21 mouse cellular contexts compared by ENCODE assay signal in the genomic region with DNA sequence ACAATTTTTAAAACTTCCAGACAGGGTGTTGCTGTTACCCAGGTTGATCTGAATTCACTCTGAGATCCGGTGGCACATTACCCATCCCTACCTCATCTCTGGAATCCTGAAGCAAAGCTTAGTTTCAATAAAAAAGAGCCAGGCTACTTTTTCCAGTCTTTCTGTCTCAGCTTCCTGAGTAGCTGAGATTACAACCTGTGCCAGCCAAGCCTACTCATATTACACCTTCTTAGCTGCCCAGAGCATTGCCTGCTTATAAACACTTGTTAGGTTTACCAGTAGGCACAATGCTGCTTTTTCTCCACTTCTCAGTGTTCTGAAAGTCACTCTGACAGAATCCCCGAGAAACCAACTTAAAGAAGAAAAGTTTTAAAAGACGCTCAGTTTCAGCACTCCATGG. TPM values are rescaled to one million over a fixed set of nuclear protein-coding genes. Genes with fewer than 3 reads are reported as not detected.
A peak's percentile ranks its signal among the peaks of the same experiment; 100 is the strongest.
DNase-seq lines count a peak whose midpoint lies in the region; ATAC-seq and TF ChIP-seq lines count a peak whose summit lies in the region.
"Had no signal": no experiment of that assay in that cellular context is flagged by ENCODE, and none has a peak within 500 bp of the region (broad histone marks: within the 10 kb centered on the region; RNA-seq: fewer than 3 reads in every experiment).

No protein-coding gene starts in this region.

- TF ChIP-seq CTCF in E14TG2a.4 (conservative IDR thresholded peaks at IDR 0.05; ENCODE audit: low read length): no peak

- H3K4me1 ChIP-seq in embryonic facial prominence, embryonic 14.5 days (ENCODE audit: control insufficient read depth, insufficient read depth, low read length): no peaks in the 10 kb centered on the region
- peaks cover 10% of the 10 kb centered on the region; the same call in 1 of the 2 replicates for H3K4me1 ChIP-seq in embryonic facial prominence, embryonic 10.5 days
- H3K4me1 ChIP-seq in E14TG2a.4 (replicated peaks; ENCODE audit: low read depth, low read length): peaks cover 43% of the 10 kb centered on the region
- H3K4me1 ChIP-seq in ES-E14 (ENCODE audit: control insufficient read depth in 2 of 2, insufficient read depth in 2 of 2, low read length in 2 of 2, poor library complexity in 1 of 2): peaks cover 6 to 19% of the 10 kb centered on the region in 2 experiments
- H3K4me1 ChIP-seq in kidney, embryonic 15.5 days: no peaks in the 10 kb centered on the region
- H3K4me1 ChIP-seq: embryonic facial prominence, embryonic 13.5 days; forebrain, embryonic 13.5 days; heart, embryonic 10.5 days; hindbrain, embryonic 13.5 days had no signal

- H3K27me3 ChIP-seq in embryonic facial prominence, embryonic 14.5 days (replicated peaks; ENCODE audit: control insufficient read depth, insufficient read depth, low read length): no peaks in the 10 kb centered on the region
- no peaks in the 10 kb centered on the region for H3K27me3 ChIP-seq in embryonic facial prominence, embryonic 10.5 days (replicated peaks; ENCODE audit: low read depth, poor library complexity, severe bottlenecking)
- no peaks in the 10 kb centered on the region for H3K27me3 ChIP-seq in E14TG2a.4 (ENCODE audit: insufficient read depth, low read length)
- H3K27me3 ChIP-seq in kidney, embryonic 15.5 days: no peaks in the 10 kb centered on the region
- H3K27me3 ChIP-seq: embryonic facial prominence, embryonic 13.5 days; forebrain, embryonic 13.5 days; hindbrain, embryonic 13.5 days had no signal

- H3K27ac ChIP-seq in embryonic facial prominence, embryonic 14.5 days (replicated peaks; ENCODE audit: low read depth, low read length): no peak overlapping the region
- no peak overlapping the region for H3K27ac ChIP-seq in embryonic facial prominence, embryonic 10.5 days (replicated peaks)
- H3K27ac ChIP-seq in ES-E14 (ENCODE audit: insufficient read depth, low read depth, low read length, poor library complexity, severe bottlenecking): peak overlapping the region; percentile 74; the same call in 1 of the 2 replicates
- H3K27ac ChIP-seq in kidney, embryonic 15.5 days: no peak overlapping the region
- H3K27ac ChIP-seq: embryonic facial prominence, embryonic 13.5 days; forebrain, embryonic 13.5 days; heart, embryonic 10.5 days; hindbrain, embryonic 13.5 days; hindbrain, postnatal 0 days had no signal

- ATAC-seq in embryonic facial prominence, embryonic 14.5 days (ENCODE audit: low read depth): no peak
- ATAC-seq in kidney, embryonic 15.5 days (replicated peaks; ENCODE audit: low FRiP score): no peak
- ATAC-seq: activated CD4-positive, CD25-positive, alpha-beta regulatory T cell, adult 4 months; forebrain, embryonic 13.5 days; forebrain, postnatal 0 days; hindbrain, postnatal 0 days had no signal

- intact Hi-C loops in heart, postnatal 36 days (cut with DNase I): no loop called here

- DNase-seq in embryonic facial prominence, embryonic 14.5 days (ENCODE audit: low spot score): peak; percentile 14
- DNase-seq in embryonic facial prominence, embryonic 10.5 days (ENCODE audit: low spot score): no peak
- DNase-seq in ES-E14 (ENCODE audit: low read depth, low spot score): no peak
- DNase-seq in heart, postnatal 36 days: no peak
- DNase-seq: adrenal gland, postnatal 14 days; cerebellum, adult 11-12 months; cerebellum, adult 9-10 months; cerebellum, postnatal 25 days; forebrain, postnatal 0 days; gastrocnemius, postnatal 10 days; heart, adult 18-20 months; heart, postnatal 10 days; kidney, adult 11 months had no signal

- no peak overlapping the region for H3K4me3 ChIP-seq in embryonic facial prominence, embryonic 14.5 days (ENCODE audit: low read depth, low read length)
- H3K4me3 ChIP-seq in embryonic facial prominence, embryonic 10.5 days: no peak overlapping the region
- peak overlapping the region; percentile 32 for H3K4me3 ChIP-seq in E14TG2a.4 (replicated peaks; ENCODE audit: low read length)
- peak overlapping the region in 1 of 2 experiments; percentile 7; a peak in 1 of 4 replicates for H3K4me3 ChIP-seq in ES-E14 (ENCODE audit: insufficient read depth in 1 of 2, low read depth in 1 of 2, low read length in 2 of 2, poor library complexity in 1 of 2, severe bottlenecking in 1 of 2)
- no peak overlapping the region for H3K4me3 ChIP-seq in kidney, embryonic 15.5 days (replicated peaks)
- H3K4me3 ChIP-seq: embryonic facial prominence, embryonic 13.5 days; forebrain, embryonic 13.5 days; heart, embryonic 10.5 days; hindbrain, embryonic 13.5 days had no signal

- no peak overlapping the region for H3K4me2 ChIP-seq in embryonic facial prominence, embryonic 14.5 days (ENCODE audit: low read depth, low read length)
- no peak overlapping the region for H3K4me2 ChIP-seq in kidney, embryonic 15.5 days
- H3K4me2 ChIP-seq: embryonic facial prominence, embryonic 13.5 days; forebrain, embryonic 13.5 days; hindbrain, embryonic 13.5 days had no signal

- in situ Hi-C loops in ES-E14 (cut with MboI; ENCODE audit: low sequenced_read_pairs in 2 of 2, unreplicated experiment in 2 of 2): no loop called here

- 84% methylated on average over 3 of the region's 3 CpGs for WGBS in embryonic facial prominence, embryonic 14.5 days
- 91% methylated on average over 3 of the region's 3 CpGs for WGBS in embryonic facial prominence, embryonic 10.5 days
- whole genome bisulfite sequencing in kidney, embryonic 15.5 days: 87% methylated on average over 3 of the region's 3 CpGs

- no peaks in the 10 kb centered on the region for H3K9me3 ChIP-seq in embryonic facial prominence, embryonic 14.5 days (ENCODE audit: control insufficient read depth, low read length)
- no peaks in the 10 kb centered on the region for H3K9me3 ChIP-seq in embryonic facial prominence, embryonic 10.5 days
- no peaks in the 10 kb centered on the region for H3K9me3 ChIP-seq in E14TG2a.4 (ENCODE audit: low read length)
- H3K9me3 ChIP-seq in ES-E14 (ENCODE audit: control insufficient read depth, insufficient read depth, low read depth, low read length): no peaks in the 10 kb centered on the region
- H3K9me3 ChIP-seq in kidney, embryonic 15.5 days (replicated peaks): no peaks in the 10 kb centered on the region
- H3K9me3 ChIP-seq: embryonic facial prominence, embryonic 13.5 days; forebrain, embryonic 13.5 days; heart, embryonic 10.5 days; hindbrain, embryonic 13.5 days had no signal

- no peak overlapping the region for H3K9ac ChIP-seq in embryonic facial prominence, embryonic 14.5 days (ENCODE audit: low read depth, low read length)
- peak overlapping the region; percentile 47; the same call in 1 of the 2 replicates for H3K9ac ChIP-seq in ES-E14 (ENCODE audit: insufficient read depth, low read depth, low read length, poor library complexity, severe bottlenecking)
- H3K9ac ChIP-seq in kidney, embryonic 15.5 days: no peak overlapping the region
- H3K9ac ChIP-seq: embryonic facial prominence, embryonic 13.5 days; forebrain, embryonic 13.5 days; forebrain, postnatal 0 days; hindbrain, embryonic 13.5 days had no signal

- peaks cover 68% of the 10 kb centered on the region for H3K36me3 ChIP-seq in embryonic facial prominence, embryonic 14.5 days (ENCODE audit: control insufficient read depth, insufficient read depth, low read length)
- peaks cover 85% of the 10 kb centered on the region for H3K36me3 ChIP-seq in embryonic facial prominence, embryonic 10.5 days (replicated peaks)
- H3K36me3 ChIP-seq in E14TG2a.4 (ENCODE audit: insufficient read depth, low read length) (peaks cover 33% of the 10 kb centered on the region), ES-E14 (ENCODE audit: control insufficient read depth, insufficient read depth, low read length, poor library complexity, severe bottlenecking) (peaks cover 5% of the 10 kb centered on the region)
- H3K36me3 ChIP-seq in kidney, embryonic 15.5 days: peaks cover 66% of the 10 kb centered on the region

TF ChIP-seq in ES-E14, 5 proteins besides CTCF, POLR2A, EP300 and RAD21:
- TF ChIP-seq ZNF384 (IDR thresholded peaks at IDR 0.05; ENCODE audit: low read depth, low read length): no peak
- no peak for TF ChIP-seq HCFC1 (IDR thresholded peaks at IDR 0.05; ENCODE audit: borderline replicate concordance, insufficient read depth, low read length)
- no peak for TF ChIP-seq ZC3H11A (IDR thresholded peaks at IDR 0.05; ENCODE audit: borderline replicate concordance, low read depth, low read length)
- TF ChIP-seq CHD2 (IDR thresholded peaks at IDR 0.05; ENCODE audit: low read depth, low read length): no peak
- TF ChIP-seq MAFK (IDR thresholded peaks at IDR 0.05; ENCODE audit: insufficient read depth, low read depth, low read length): no peak
TF ChIP-seq in ES-E14: peak in this region for 0.

RNA-seq across cellular contexts. Expression of gene Mettl21a, which starts 38.2 kb away (rescaled TPM):
- 26.4 TPM in 2 replicates for polyA plus RNA-seq in embryonic facial prominence, embryonic 14.5 days (2014; fragmentation: Nextera tagmentation; extraction: Ambion mirVana)
- 20.9 and 21.9 TPM in 2 replicates for polyA plus RNA-seq in embryonic facial prominence, embryonic 10.5 days (2016; fragmentation: Nextera tagmentation; extraction: Ambion mirVana)
- 18.6 and 25.8 TPM in 2 replicates for total RNA-seq in ES-E14 (2012; rRNA removed)
- 17.7 and 20.2 TPM in 2 replicates for polyA plus RNA-seq in kidney, embryonic 15.5 days (2015; fragmentation: Nextera tagmentation; extraction: Ambion mirVana)
- 1 to 10 TPM; 7.5 to 8.8 TPM for total RNA-seq in heart, postnatal 36 days (2021)

RNA-seq across cellular contexts. Expression of gene Creb1, which starts 46.4 kb away (rescaled TPM):
- 36.4 and 40.4 TPM in 2 replicates for polyA plus RNA-seq in embryonic facial prominence, embryonic 14.5 days (2014; fragmentation: Nextera tagmentation; extraction: Ambion mirVana)
- polyA plus RNA-seq in embryonic facial prominence, embryonic 10.5 days (2016; fragmentation: Nextera tagmentation; extraction: Ambion mirVana): 48.4 and 48.5 TPM in 2 replicates
- total RNA-seq in ES-E14 (2012; rRNA removed): 23.4 and 35.1 TPM in 2 replicates
- 33.3 and 36.1 TPM in 2 replicates for polyA plus RNA-seq in kidney, embryonic 15.5 days (2015; fragmentation: Nextera tagmentation; extraction: Ambion mirVana)
- 10 to 100 TPM; 22.7 to 25.6 TPM for total RNA-seq in heart, postnatal 36 days (2021)
